Mouse (Mus musculus) bone marrow, adult 2 months (tissue): Measurements from ENCODE around the gene Trove2. TPM values are rescaled to one million over a fixed set of nuclear protein-coding genes. Genes with fewer than 3 reads are reported as not detected.

ENCODE experiments used
- H3K27ac ChIP-seq: fragments of 200-500 bp; 2 replicates; pipeline ENCODE4 v1.5.1; 2012; ENCODE audit warnings: low read depth, mild to moderate bottlenecking, control low read depth, inconsistent platforms, low read length; ENCODE audit not compliant: control insufficient read depth, poor library complexity, insufficient read depth
- H3K4me1 ChIP-seq: fragments of 200-500 bp; 2 replicates; pipeline ENCODE4 v1.6.1; 2011; ENCODE audit warnings: low read length; ENCODE audit not compliant: control insufficient read depth, insufficient read depth
- H3K4me3 ChIP-seq: fragments of 200-500 bp; replicated peaks from 2 replicates; pipeline ENCODE3; 2011; ENCODE audit warnings: mild to moderate bottlenecking, low read depth, low read length, control low read depth; ENCODE audit not compliant: control insufficient read depth
- CTCF ChIP-seq: fragments of 200-500 bp; IDR thresholded peaks from 2 replicates; pipeline ENCODE4 v1.5.1; 2011; ENCODE audit warnings: low read length, control low read depth; ENCODE audit not compliant: control insufficient read depth, insufficient read depth
- POLR2A ChIP-seq: fragments of 200-500 bp; IDR thresholded peaks from 2 replicates; pipeline ENCODE4 v1.6.1; 2011; ENCODE audit warnings: low read depth, mild to moderate bottlenecking, control low read depth, low read length, borderline replicate concordance; ENCODE audit not compliant: control insufficient read depth
- WGBS: fragments of 180-500 bp; shearing (Covaris S2); methylation state at CpG from one replicate; pipeline ENCODE4 v1.1.7; 2018; 5-methylcytosine and 5-hydroxymethylcytosine counted together
- polyA plus RNA-seq: library from polyadenylated mRNA; stranded (reverse); fragments of >200 nt; gene quantifications from 2 replicates; pipeline ENCODE4 v1.2.4, GENCODE M21; 2011; ENCODE audit warnings: low replicate concordance; ENCODE audit not compliant: missing spikeins, insufficient read depth, insufficient read length

The Trove2 gene
- polyA plus RNA-seq, 1 experiment, result 6.5 TPM

DNA sequence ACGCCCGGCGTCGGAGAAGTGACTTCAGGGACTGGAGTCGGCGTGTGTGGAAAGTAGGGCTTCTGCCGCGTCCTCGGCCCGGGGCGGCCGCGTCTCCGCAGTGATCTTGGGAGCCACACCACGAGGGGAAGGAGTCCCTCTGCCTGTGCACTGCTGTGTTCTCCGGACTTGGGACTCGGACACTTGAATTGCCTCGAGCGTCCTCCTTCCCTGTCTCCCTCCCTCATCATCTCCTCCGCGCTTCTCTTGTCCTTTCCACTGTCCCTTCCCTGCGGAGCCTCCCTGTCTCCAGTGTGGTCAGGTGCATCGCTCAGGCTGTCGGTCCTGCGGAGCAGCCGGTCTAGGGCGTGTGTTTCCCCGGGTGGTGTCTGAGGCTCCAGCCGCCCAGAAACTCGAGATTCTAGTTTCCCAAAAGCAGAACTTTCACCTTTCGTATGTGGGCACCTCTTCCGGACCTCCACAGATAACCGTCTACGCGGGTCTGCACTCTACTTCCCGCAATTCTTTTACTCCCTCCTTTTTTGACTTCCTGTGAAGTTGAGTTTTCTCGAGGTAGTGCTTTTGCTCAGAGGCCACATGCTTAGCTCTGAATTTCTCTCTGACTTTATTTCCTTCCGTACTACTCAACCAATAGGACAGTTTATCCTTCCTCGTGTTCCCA, 820 bp upstream of the Trove2 start:
- Histone ChIP-seq H3K4me1 (no peaks in the 10 kb centered on the region), H3K4me3 (peak overlapping the region; percentile 95), H3K27ac (peak overlapping the region; percentile 80)
- under 1% methylated on average over 39 of the region's 39 CpGs for WGBS
- no peak for TF ChIP-seq CTCF
- TF ChIP-seq POLR2A, result no peak; the same call in 1 of the 2 replicates

DNA sequence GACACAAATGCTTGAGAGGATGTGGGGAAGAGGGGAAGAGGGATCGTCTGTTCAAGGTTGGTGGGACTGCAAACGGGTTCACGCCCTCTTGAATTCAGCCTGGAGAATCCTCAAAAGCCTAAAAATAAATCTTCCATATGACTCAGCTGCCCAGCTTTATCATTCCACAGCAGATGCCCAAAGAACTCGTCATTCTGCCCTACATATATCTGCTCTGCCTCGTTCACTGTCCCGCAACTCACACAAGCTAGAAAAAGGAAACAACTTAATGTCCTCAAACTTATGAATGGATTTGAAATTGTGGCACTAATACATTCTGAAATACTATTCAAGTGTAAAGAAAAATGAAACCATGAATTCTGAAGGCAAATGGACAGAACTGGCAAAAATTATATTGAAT, 3.0 kb downstream of the Trove2 start:
- 59% methylated on average over 6 of the region's 6 CpGs for WGBS
- no peak overlapping the region for H3K4me3 ChIP-seq
- H3K27ac ChIP-seq, result no peak overlapping the region
- H3K4me1 ChIP-seq, result no peaks in the 10 kb centered on the region
- TF ChIP-seq POLR2A (no peak), CTCF (no peak)

DNA sequence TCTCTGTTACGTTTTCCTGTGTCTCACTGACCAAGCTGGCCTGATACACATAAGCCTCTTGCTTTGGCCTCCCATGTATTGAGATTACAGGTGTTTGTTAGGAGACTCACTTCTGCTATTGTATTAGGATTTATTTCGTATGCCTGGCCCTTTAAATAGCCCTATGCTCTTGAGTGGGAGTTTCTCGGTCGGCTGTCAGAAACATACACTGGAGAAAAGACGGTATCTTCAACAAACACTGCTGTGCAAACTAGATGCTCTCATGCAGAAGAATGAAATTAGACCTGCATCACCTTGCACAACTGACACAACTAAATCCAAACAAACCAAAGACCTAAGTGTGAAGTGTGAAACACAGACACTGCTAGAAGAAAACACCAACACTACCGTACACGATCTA, 3.8 kb downstream of the Trove2 start:
- H3K27ac ChIP-seq, result no peak overlapping the region
- no peak for TF ChIP-seq CTCF
- no peak for TF ChIP-seq POLR2A
- 85% methylated on average over 7 of the region's 7 CpGs for WGBS
- H3K4me1 ChIP-seq, result no peaks in the 10 kb centered on the region
- H3K4me3 ChIP-seq, result no peak overlapping the region

DNA sequence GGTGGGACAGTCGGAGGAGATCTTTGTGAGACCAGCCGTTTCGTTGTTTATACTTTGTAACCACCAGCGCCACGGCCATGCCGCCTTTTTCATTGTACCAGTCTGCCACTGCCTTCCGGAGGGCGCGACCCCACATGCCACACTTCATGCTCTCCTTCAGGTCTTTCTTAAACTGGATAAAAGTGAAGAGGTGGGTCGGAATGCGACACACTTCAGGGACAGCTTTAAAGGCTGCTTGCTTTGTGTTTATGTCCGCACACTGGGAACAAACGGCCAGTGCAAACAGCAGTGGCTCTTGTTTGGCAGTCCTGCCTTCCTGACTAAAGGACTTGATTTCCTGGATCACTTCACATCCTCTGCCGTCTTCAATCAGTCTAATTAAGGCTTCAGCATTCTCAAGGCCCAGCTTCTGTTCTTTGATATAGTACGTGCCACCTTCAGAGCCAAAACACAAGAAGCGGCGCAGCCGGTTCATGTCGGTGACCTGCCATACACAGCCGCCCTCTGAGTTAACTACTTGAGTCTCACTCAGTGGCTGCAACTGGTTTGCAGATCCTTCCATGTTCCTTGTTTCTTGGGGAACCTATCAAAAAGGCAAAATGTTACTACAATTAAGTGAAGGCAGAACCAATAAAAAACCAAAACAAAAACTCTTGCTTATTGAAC, 6.3 kb downstream of the Trove2 start:
- TF ChIP-seq CTCF, result no peak
- TF ChIP-seq POLR2A, result no peak
- Histone ChIP-seq H3K4me1 (no peaks in the 10 kb centered on the region), H3K27ac (no peak overlapping the region), H3K4me3 (no peak overlapping the region)
- WGBS, result 92% methylated on average over 20 of the region's 20 CpGs

DNA sequence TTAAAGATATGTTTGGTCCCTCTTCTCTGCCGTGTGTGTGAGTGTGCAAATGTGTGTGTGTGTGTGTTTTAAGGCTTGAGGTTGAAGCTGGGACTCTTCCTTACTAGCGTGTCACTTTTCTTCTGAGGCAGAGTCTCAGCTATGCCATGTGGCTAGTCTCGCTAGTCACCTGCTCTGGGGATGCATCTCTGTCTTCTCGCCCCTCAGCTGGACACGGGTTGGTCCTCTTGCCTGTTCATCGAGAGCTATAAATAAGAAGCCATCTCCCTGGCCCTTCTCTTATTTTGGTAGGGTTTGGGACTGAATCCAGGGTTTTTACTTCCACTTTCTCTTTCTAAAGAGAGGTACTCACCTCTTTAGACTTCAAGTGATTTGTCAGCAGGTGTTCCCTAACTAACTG, 10.6 kb downstream of the Trove2 start:
- WGBS, result 65% methylated on average over 6 of the region's 6 CpGs
- no peak overlapping the region for H3K4me3 ChIP-seq
- TF ChIP-seq POLR2A (no peak), CTCF (no peak)
- H3K4me1 ChIP-seq, result no peaks in the 10 kb centered on the region
- no peak overlapping the region for H3K27ac ChIP-seq

DNA sequence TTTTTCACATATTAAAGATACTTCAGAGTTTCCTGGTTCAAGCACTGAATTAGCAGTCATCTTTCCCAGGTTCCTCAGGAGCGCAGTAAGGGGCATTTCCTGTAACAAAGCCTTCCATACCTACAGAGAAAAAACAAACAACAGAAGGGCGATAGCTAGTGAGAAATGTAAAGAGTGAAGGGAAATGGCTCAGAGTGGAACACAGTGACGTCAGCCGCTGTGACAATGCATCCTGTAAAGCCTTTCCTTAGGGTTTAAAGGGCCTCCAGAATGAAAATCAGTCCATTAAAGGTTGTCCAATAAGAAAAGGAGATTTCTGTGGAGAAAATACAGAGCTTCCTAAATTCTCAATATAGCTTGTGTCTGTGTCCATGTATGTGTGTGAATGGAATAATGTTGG, 11.1 kb downstream of the Trove2 start:
- no peak for TF ChIP-seq POLR2A
- no peak for TF ChIP-seq CTCF
- no peak overlapping the region for H3K27ac ChIP-seq
- WGBS, result 86% methylated on average over 4 of the region's 4 CpGs
- H3K4me3 ChIP-seq, result no peak overlapping the region
- H3K4me1 ChIP-seq, result no peaks in the 10 kb centered on the region

DNA sequence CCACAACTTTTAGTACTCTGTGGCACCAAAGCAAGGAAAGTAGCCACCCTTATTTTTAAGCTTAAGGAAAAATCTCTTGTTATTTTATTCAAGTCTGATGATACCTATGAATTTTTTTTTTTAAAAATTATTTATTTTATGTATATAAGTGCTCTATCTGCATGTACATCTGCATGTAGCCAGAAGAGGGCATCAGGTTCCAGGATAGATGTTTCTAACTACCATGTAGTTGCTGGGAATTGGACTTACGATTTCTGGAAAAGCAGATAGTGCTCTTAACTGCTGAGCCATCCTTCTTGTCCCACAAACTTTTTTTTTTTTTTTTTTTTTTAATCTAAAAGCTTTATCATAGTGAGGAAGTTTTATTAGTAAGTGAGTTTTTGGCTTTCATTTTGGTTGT, 12.4 kb downstream of the Trove2 start:
- 55% methylated on average over 1 of the region's 1 CpGs for WGBS
- TF ChIP-seq POLR2A (no peak), CTCF (no peak)
- no peak overlapping the region for H3K4me3 ChIP-seq
- no peak overlapping the region for H3K27ac ChIP-seq
- H3K4me1 ChIP-seq, result no peaks in the 10 kb centered on the region

DNA sequence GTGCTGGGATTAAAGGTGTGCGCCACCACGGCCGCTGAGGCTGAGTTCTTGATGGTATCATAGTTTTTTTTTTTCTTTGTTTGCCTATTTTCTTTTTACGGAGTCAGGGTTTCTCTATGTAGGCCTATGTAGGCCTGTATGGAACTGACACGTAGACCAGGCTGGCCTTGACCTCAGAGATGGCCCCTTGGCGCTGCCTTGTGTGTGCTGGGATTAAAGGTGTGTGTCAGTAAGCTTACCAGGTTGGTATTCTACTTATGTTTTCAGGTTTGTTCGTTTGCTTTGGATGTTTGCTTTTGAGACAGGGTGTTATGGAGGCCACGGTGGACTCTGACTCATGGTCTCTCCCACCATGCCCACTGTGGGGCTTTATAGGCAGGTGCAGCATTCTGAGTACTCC, 14.7 kb downstream of the Trove2 start:
- TF ChIP-seq CTCF (no peak), POLR2A (no peak)
- 90% methylated on average over 8 of the region's 8 CpGs for WGBS
- no peak overlapping the region for H3K27ac ChIP-seq

DNA sequence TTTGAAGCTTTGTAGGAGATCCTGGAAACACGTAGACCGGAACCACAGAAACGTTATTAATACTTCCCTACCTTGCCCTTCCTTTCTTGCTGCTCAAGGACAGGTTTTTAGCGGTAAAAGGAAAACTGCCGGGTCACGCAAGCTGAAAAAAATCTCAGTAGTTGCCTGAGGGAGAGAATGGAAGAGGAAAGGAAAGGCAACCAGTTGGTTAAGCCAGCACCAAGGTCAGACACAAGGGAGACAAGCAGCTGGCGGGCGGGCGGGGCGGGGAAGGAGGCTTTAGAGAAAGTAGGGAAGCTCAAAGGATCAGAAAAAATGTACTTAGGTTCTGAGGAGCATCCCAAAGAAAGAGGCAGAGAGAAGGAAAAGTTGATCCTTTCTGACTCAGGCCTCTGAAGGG, 31.0 kb downstream of the Trove2 start:
- no peak for TF ChIP-seq POLR2A
- TF ChIP-seq CTCF, result no peak
- WGBS, result 94% methylated on average over 10 of the region's 10 CpGs
- no peak overlapping the region for H3K27ac ChIP-seq
- H3K4me3 ChIP-seq, result no peak overlapping the region
- no peaks in the 10 kb centered on the region for H3K4me1 ChIP-seq

More for the DNA sequence above, 14.7 kb downstream of the Trove2 start:
- no peak overlapping the region for H3K4me3 ChIP-seq
- H3K4me1 ChIP-seq, result no peaks in the 10 kb centered on the region
